Mouse (Mus musculus): Measurements from ENCODE around the gene H2-Q2.
"Not testable (repeated sequence)": the region's sequence is repeated elsewhere in the genome, so short reads cannot be mapped to it uniquely, and the experiment has no call there.

The H2-Q2 gene

GRCm38 (mm10) chr17:35359470-35359862 lies 17.4 kb downstream of the H2-Q2 start:
- no peak for DNase-seq (ENCODE audit: extremely low read depth, low read depth, low spot score)

GRCm38 (mm10) chr17:35379369-35379728 lies 37.3 kb downstream of the H2-Q2 start, which contains the start of gene H2-Q4:
H2-Q4 (plus strand) TSS chr17:35379617.
- peak; percentile 7 for DNase-seq (ENCODE audit: extremely low read depth, low read depth, low spot score)

- no peak for DNase-seq (ENCODE audit: extremely low read depth, low read depth, low spot score)
These were observed 37.8 kb downstream of the H2-Q2 start for GRCm38 (mm10) chr17:35379729-35380451.

- not testable (repeated sequence) for DNase-seq (ENCODE audit: extremely low read depth, low read depth, low spot score)
These were observed 47.8 kb downstream of the H2-Q2 start for GRCm38 (mm10) chr17:35389796-35390195.

GRCm38 (mm10) chr17:35392671-35393070 lies 50.6 kb downstream of the H2-Q2 start:
- DNase-seq (ENCODE audit: extremely low read depth, low read depth, low spot score) = not testable (repeated sequence)

- not testable (repeated sequence) for DNase-seq (ENCODE audit: extremely low read depth, low read depth, low spot score)
These were observed 52.1 kb downstream of the H2-Q2 start for GRCm38 (mm10) chr17:35393864-35394800.
